Mouse (Mus musculus) heart, embryonic 16.5 days (tissue): ENCODE results near the gene Ttc7b. TPM values are rescaled to one million over a fixed set of nuclear protein-coding genes. Genes with fewer than 3 reads are reported as not detected.

ENCODE experiments used
- ATAC-seq: fragments of 200-750 bp; cut with Nextera tagmentation; replicated peaks from 2 replicates; pipeline ENCODE4 v1.8.0; 2017; ENCODE audit warnings: moderate number of reproducible peaks; ENCODE audit not compliant: insufficient read depth, low FRiP score; ENCODE audit errors: extremely low read depth
- H3K27ac ChIP-seq: fragments of 300-500 bp; sonication (generic); 2 replicates; pipeline ENCODE4 v1.5.1; 2014; ENCODE audit warnings: mild to moderate bottlenecking, low read length, control low read depth, moderate library complexity
- H3K27me3 ChIP-seq: fragments of 300-500 bp; sonication (generic); 2 replicates; pipeline ENCODE4 v1.6.1; 2014; ENCODE audit warnings: low read length, mixed read lengths; ENCODE audit not compliant: control insufficient read depth, insufficient read depth
- H3K36me3 ChIP-seq: fragments of 300-500 bp; sonication (generic); 2 replicates; pipeline ENCODE4 v1.6.1; 2014; ENCODE audit not compliant: control insufficient read depth, insufficient read depth
- H3K4me1 ChIP-seq: fragments of 300-500 bp; sonication (generic); 2 replicates; pipeline ENCODE4 v1.6.1; 2014; ENCODE audit warnings: low read length, mixed read lengths; ENCODE audit not compliant: control insufficient read depth, insufficient read depth
- H3K4me2 ChIP-seq: fragments of 300-500 bp; sonication (generic); 2 replicates; pipeline ENCODE4 v1.6.1; 2014; ENCODE audit warnings: low read depth, mild to moderate bottlenecking, control low read depth, low read length
- H3K4me3 ChIP-seq: fragments of 300-500 bp; sonication (generic); 2 replicates; pipeline ENCODE4 v1.5.1; 2014; ENCODE audit warnings: mild to moderate bottlenecking, control low read depth, low read length
- H3K9ac ChIP-seq: fragments of 300-500 bp; sonication (generic); 2 replicates; pipeline ENCODE4 v1.6.1; 2014; ENCODE audit warnings: low read length, control low read depth
- H3K9me3 ChIP-seq: fragments of 300-500 bp; sonication (generic); replicated peaks from 2 replicates; pipeline ENCODE4 v1.6.1; 2016; ENCODE audit warnings: low read length; ENCODE audit not compliant: control insufficient read depth
- WGBS: fragments of 180-500 bp; shearing (Covaris S2); extraction: QIAGEN DNeasy Blood & Tissue Kit; methylation state at CpG from one replicate; pipeline ENCODE4 v1.1.7; 2014; 5-methylcytosine and 5-hydroxymethylcytosine counted together
- polyA plus RNA-seq: library from polyadenylated mRNA; unstranded; fragments of >200 nt; fragmentation: Nextera tagmentation; extraction: Ambion mirVana; gene quantifications from 2 replicates; pipeline ENCODE4 v1.2.1, GENCODE M21; 2015

Gene Ttc7b
- polyA plus RNA-seq, 1 experiment from 2014 or later, result 6.7 TPM

DNA sequence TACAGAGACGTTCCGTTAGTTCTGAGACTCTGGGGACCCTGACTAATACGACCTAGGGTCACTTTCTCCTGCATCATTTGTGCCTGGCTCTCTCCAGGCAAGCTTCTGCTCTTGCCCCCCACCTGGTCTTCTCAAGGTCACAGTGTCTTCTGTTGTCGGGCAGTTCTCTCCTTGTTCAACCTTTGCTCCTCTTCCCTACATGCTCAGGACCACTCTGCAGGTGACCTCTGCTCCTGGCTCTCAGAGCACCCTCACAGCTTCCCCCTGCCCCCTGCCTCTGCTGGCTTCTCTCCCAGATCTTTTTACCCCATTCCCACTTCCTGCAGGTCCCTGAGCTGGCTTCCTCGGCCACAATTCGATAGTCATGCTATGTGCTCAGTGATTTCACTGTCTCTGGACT lies 77.2 kb downstream of the Ttc7b start:
- Histone ChIP-seq H3K4me3 (no peak overlapping the region), H3K9me3 (no peaks in the 10 kb centered on the region), H3K27ac (no peak overlapping the region), H3K4me1 (peaks cover 30% of the 10 kb centered on the region), H3K36me3 (no peaks in the 10 kb centered on the region), H3K27me3 (no peaks in the 10 kb centered on the region), H3K9ac (no peak overlapping the region), H3K4me2 (no peak overlapping the region)
- 76% methylated on average over 6 of the region's 6 CpGs for WGBS
- ATAC-seq, result no peak

DNA sequence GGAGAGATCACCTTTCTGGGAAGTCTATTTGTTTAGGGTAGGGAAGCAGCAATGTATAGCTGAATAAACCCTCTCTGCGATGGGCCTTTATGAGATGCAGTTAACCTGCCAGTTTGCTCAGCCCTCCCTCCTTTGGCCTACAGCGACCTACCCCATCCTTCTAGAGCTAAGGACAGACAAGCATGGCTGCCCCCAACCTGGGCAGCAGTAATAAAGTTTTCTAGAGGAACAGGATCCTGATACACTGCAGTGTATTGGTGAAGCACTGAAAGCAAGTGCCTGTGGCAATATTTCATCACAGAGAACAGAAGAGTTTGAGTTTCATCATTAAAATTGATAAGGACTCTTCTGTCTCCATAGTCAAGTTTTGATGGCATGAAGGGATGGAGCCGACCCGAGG lies 79.0 kb downstream of the Ttc7b start:
- Histone ChIP-seq H3K4me2 (no peak overlapping the region), H3K4me1 (peaks cover 19% of the 10 kb centered on the region), H3K27me3 (no peaks in the 10 kb centered on the region), H3K9me3 (no peaks in the 10 kb centered on the region), H3K36me3 (no peaks in the 10 kb centered on the region), H3K27ac (no peak overlapping the region), H3K4me3 (no peak overlapping the region), H3K9ac (no peak overlapping the region)
- ATAC-seq, result no peak
- WGBS, result 88% methylated on average over 4 of the region's 4 CpGs

GRCm38 (mm10) chr12:100439883-100440282 lies 80.7 kb downstream of the Ttc7b start:
- Histone ChIP-seq H3K4me1 (peaks cover 15% of the 10 kb centered on the region), H3K36me3 (no peaks in the 10 kb centered on the region), H3K27ac (peak overlapping the region; percentile 60), H3K9me3 (no peaks in the 10 kb centered on the region), H3K27me3 (no peaks in the 10 kb centered on the region), H3K9ac (no peak overlapping the region), H3K4me3 (no peak overlapping the region), H3K4me2 (no peak overlapping the region)
- WGBS, result 30% methylated on average over 3 of the region's 3 CpGs
- ATAC-seq, result no peak

DNA sequence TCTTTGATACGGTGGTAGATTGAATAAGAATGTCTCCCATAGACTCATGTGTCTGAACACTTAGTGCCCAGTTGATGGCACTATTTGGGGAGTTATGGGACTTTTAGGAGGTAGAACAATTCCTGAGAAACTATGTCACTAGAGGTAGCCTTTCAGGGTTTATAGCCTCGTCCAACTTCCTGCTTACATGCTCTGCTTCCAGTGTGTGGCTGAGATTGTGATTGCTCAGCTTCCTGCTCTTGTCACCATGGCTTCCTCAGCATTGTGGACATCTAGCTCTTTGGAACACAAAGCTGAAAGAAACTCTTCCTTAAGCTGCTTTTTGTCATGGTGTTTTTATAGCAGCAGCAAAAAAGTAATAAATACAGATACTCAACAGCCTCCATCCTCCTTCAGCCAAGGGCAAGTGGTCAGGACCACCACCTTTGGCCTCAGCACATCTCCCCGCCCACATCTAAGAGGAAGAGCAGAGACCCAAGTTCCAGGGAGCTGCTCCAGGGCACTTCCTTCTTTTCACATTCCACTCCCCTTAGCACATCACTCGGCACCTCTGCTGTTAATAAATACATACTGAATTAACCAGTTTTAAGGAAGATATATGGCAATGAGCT lies 81.4 kb downstream of the Ttc7b start:
- Histone ChIP-seq H3K4me3 (no peak overlapping the region), H3K4me1 (peaks cover 15% of the 10 kb centered on the region), H3K27ac (peak overlapping the region; percentile 60), H3K4me2 (no peak overlapping the region), H3K9me3 (no peaks in the 10 kb centered on the region), H3K9ac (no peak overlapping the region), H3K36me3 (no peaks in the 10 kb centered on the region), H3K27me3 (no peaks in the 10 kb centered on the region)
- 0 out of 2 replicates have a peak, but pooled peaks have one; percentile 50 for ATAC-seq
- 60% methylated on average over 4 of the region's 4 CpGs for WGBS

GRCm38 (mm10) chr12:100438509-100438908 lies 82.1 kb downstream of the Ttc7b start:
- Histone ChIP-seq H3K36me3 (no peaks in the 10 kb centered on the region), H3K4me1 (peaks cover 14% of the 10 kb centered on the region), H3K9ac (no peak overlapping the region), H3K9me3 (no peaks in the 10 kb centered on the region), H3K27ac (peak overlapping the region; percentile 60), H3K27me3 (no peaks in the 10 kb centered on the region), H3K4me3 (no peak overlapping the region), H3K4me2 (no peak overlapping the region)
- 89% methylated on average over 7 of the region's 7 CpGs for WGBS
- no peak for ATAC-seq

- no peak for ATAC-seq
- Histone ChIP-seq H3K9me3 (no peaks in the 10 kb centered on the region), H3K9ac (no peak overlapping the region), H3K36me3 (no peaks in the 10 kb centered on the region), H3K4me1 (peaks cover 12% of the 10 kb centered on the region), H3K27ac (no peak overlapping the region), H3K27me3 (no peaks in the 10 kb centered on the region), H3K4me3 (no peak overlapping the region), H3K4me2 (no peak overlapping the region)
- 93% methylated on average over 5 of the region's 5 CpGs for WGBS
These were observed 82.8 kb downstream of the Ttc7b start for GRCm38 (mm10) chr12:100437862-100438261.

GRCm38 (mm10) chr12:100435763-100436162 lies 84.9 kb downstream of the Ttc7b start:
- Histone ChIP-seq H3K9me3 (no peaks in the 10 kb centered on the region), H3K4me1 (peaks cover 12% of the 10 kb centered on the region), H3K27me3 (no peaks in the 10 kb centered on the region), H3K4me3 (no peak overlapping the region), H3K36me3 (no peaks in the 10 kb centered on the region), H3K9ac (no peak overlapping the region), H3K27ac (no peak overlapping the region), H3K4me2 (no peak overlapping the region)
- 93% methylated on average over 1 of the region's 1 CpGs for WGBS
- ATAC-seq, result no peak

GRCm38 (mm10) chr12:100431830-100432229 lies 88.8 kb downstream of the Ttc7b start:
- H3K36me3 ChIP-seq, result no peaks in the 10 kb centered on the region
- no peak for ATAC-seq
- no peaks in the 10 kb centered on the region for H3K27me3 ChIP-seq
- no peak overlapping the region for H3K9ac ChIP-seq
- H3K4me2 ChIP-seq, result no peak overlapping the region
- no peak overlapping the region for H3K27ac ChIP-seq
- no peak overlapping the region for H3K4me3 ChIP-seq
- H3K9me3 ChIP-seq, result no peaks in the 10 kb centered on the region
- WGBS, result 73% methylated on average over 6 of the region's 6 CpGs
- no peaks in the 10 kb centered on the region; the same call in 1 of the 2 replicates for H3K4me1 ChIP-seq

DNA sequence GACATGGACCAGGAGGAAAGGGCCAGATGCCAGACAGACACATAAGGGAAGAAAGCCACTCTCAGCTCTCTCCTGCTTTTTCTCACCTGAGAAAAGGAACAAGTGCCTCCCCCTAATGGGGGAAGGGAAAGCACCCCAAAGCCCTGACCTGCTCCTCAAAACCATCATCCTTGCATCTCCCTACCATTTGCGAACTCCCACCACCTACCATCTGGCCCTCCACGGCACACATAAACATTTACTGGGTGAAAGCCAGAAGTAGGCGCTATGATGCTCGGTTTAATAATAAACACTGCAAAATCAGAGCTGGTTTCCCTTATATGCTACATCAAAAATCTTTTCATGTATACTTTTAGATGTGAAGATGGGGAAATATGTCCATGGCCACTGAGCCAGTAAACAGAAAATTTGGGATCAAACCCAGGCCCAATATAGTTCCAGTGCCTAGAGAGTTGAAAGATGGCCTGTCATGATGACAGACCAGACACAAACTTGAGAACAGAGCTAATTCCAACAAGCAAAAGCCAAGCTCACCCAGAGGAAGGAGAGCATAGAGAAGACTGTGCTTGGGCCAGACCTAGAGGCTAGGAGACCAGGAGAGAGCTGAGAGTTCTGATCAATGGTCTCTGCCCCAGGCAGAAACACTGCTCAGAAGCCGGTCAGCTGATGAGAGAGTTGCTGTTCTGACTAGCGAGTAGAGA lies 91.1 kb downstream of the Ttc7b start:
- no peak for ATAC-seq
- Histone ChIP-seq H3K9me3 (no peaks in the 10 kb centered on the region), H3K27ac (no peak overlapping the region), H3K27me3 (no peaks in the 10 kb centered on the region), H3K4me3 (no peak overlapping the region), H3K9ac (no peak overlapping the region), H3K4me2 (no peak overlapping the region), H3K4me1 (peaks cover 10% of the 10 kb centered on the region), H3K36me3 (0 out of 2 replicates have a peak, but pooled peaks cover 2% of the 10 kb centered on the region)
- WGBS, result 91% methylated on average over 6 of the region's 6 CpGs
